Mouse (Mus musculus) limb, embryonic 12.5 days (tissue): Measurements from ENCODE around the gene B3gat1. TPM values are rescaled to one million over a fixed set of nuclear protein-coding genes. Genes with fewer than 3 reads are reported as not detected.

Experiments
- ATAC-seq: fragments of 200-750 bp; cut with Nextera tagmentation; 2 replicates; pipeline ENCODE4 v1.8.0; 2017; ENCODE audit warnings: low read depth, moderate TSS enrichment; ENCODE audit not compliant: insufficient number of reproducible peaks, insufficient read depth, low FRiP score, low TSS enrichment
- H3K27ac ChIP-seq: fragments of 300-500 bp; sonication (generic); 2 replicates; pipeline ENCODE4 v1.5.1; 2016; ENCODE audit warnings: mild to moderate bottlenecking, moderate library complexity
- H3K27me3 ChIP-seq: fragments of 300-500 bp; sonication (generic); 2 replicates; pipeline ENCODE4 v1.6.1; 2016; ENCODE audit warnings: mild to moderate bottlenecking, moderate library complexity
- H3K36me3 ChIP-seq: fragments of 300-500 bp; sonication (generic); 2 replicates; pipeline ENCODE4 v1.6.1; 2016; ENCODE audit warnings: mild to moderate bottlenecking, moderate library complexity
- H3K4me1 ChIP-seq: fragments of 300-500 bp; sonication (generic); replicated peaks from 2 replicates; pipeline ENCODE4 v1.6.1; 2016
- H3K4me2 ChIP-seq: fragments of 300-500 bp; sonication (generic); 2 replicates; pipeline ENCODE4 v1.6.1; 2016; ENCODE audit warnings: mild to moderate bottlenecking, moderate library complexity
- H3K4me3 ChIP-seq: fragments of 300-500 bp; sonication (generic); replicated peaks from 2 replicates; pipeline ENCODE4 v1.5.1; 2016; ENCODE audit warnings: mild to moderate bottlenecking
- H3K9ac ChIP-seq: fragments of 300-500 bp; sonication (generic); replicated peaks from 2 replicates; pipeline ENCODE4 v1.6.1; 2016; ENCODE audit warnings: mild to moderate bottlenecking, moderate library complexity
- H3K9me3 ChIP-seq: fragments of 300-500 bp; sonication (generic); 2 replicates; pipeline ENCODE4 v1.6.1; 2016; ENCODE audit warnings: mild to moderate bottlenecking, moderate library complexity
- WGBS: fragments of 180-500 bp; shearing (Covaris S2); methylation state at CpG from one replicate; pipeline ENCODE4 v1.1.7; 2016; 5-methylcytosine and 5-hydroxymethylcytosine counted together
- polyA plus RNA-seq: library from polyadenylated mRNA; unstranded; fragments of >200 nt; fragmentation: Nextera tagmentation; extraction: Ambion mirVana; gene quantifications from 2 replicates; pipeline ENCODE4 v1.2.1, GENCODE M21; 2016

B3gat1 gene
- polyA plus RNA-seq: 0.24 and 0.29 TPM in 2 replicates

DNA sequence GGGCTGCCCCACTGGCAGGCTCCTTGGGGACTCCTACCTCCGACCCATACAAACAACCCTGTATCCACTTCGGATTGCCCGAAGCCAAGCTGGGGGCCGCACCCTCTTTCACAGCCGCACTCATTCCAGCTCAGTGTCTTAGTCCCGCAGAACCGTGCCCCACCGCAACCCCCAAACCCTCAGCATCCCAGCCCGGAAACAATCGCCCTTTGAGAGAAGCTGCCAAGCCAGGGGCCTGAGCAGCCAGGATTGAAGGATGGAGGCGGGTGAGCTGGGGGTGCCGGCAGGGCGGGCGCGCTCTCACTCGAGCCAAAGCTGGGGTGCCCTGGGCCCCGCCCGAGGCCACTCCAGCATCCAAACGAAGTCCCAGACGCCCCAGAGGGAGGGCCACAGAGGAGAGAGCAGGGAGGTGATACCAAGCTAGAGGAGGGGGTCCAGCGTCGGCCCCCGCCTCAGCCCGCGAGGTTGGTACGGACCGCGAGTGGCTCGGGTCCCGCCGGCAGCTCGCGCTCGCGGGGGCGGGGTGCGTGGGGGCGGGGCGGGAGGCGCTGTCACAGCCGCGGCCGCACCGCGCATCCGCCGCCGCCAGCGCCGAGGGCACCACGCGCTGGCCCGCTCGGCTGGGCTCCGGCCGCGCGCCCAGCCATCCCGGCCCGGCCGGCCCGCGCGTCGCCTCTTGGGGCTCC, at the start of gene B3gat1:
B3gat1 (plus strand) TSS at position 523 of the 686 bp plus-strand sequence.
- peak; percentile 65 for ATAC-seq
- H3K27ac ChIP-seq: no peak within 1 kb of the TSS
- H3K4me3 ChIP-seq: peak within 1 kb of the TSS; percentile 61
- H3K4me2 ChIP-seq: peak within 1 kb of the TSS; percentile 97
- peaks cover 61% of the 10 kb centered on the region for H3K27me3 ChIP-seq
- H3K9me3 ChIP-seq: no peaks in the 10 kb centered on the region
- no peaks in the 10 kb centered on the region for H3K36me3 ChIP-seq
- peak within 1 kb of the TSS; percentile 67 for H3K9ac ChIP-seq
- 1% methylated on average over 48 of the region's 65 CpGs for WGBS
- H3K4me1 ChIP-seq: peaks cover 12% of the 10 kb centered on the region

DNA sequence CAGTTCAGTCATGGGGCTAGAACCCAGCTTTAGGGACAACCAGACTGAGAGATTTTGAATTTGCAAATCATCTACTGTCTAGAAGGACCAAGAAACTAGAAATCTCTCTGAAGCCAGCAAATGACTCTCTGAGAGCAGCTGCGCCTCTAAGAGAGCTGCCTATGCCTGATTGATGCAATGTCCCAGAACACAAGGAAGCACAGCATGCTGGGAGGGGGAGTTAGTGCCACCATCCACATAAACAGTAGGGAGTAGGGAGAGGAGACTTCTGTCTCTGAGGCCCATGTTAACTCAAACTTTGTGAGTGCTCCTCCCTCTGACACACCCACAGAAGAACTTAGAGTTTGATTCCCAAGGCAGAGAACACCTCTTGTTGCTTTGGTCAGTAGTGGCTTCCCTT, 44.4 kb upstream of the B3gat1 start:
- Histone ChIP-seq H3K36me3 (no peaks in the 10 kb centered on the region), H3K27ac (no peak overlapping the region)

DNA sequence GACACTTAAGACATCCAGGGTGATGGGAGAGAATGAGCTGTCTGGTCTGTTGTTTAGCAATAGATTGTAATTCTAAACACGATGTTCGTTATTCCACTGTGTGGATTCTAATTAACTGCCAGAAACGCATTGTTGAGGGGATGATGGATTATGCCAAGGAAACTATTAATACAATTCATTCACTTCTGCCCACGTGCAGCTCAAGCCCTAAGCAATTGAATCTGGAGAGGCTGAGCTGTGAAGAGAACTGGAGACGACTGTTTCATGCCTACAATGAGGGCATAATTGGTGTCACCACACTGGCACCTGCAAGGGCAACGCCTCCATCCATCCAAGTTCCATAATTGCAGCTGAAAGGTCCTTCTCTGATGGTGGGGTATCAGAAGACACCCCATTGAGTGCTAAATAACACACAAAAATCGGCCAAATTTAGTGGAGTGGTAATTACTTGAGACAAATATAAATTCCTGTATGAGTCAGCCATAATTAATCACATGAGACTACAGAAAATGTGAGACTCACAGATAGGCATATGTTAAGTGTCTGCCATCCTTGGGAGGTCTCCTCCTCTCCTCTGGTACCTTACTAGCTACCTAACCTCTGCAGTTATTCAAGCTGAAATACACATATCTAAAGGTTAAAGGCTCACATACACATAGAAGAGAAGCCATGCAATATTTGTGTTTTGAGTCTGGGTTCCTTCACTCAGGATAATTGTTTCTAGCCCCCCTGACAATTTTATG, 43.4 kb upstream of the B3gat1 start:
- H3K4me1 ChIP-seq: no peaks in the 10 kb centered on the region
- WGBS: 67% methylated on average over 7 of the region's 7 CpGs
- no peaks in the 10 kb centered on the region for H3K36me3 ChIP-seq
- H3K27me3 ChIP-seq: no peaks in the 10 kb centered on the region
- H3K9me3 ChIP-seq: no peaks in the 10 kb centered on the region
- H3K9ac ChIP-seq: no peak overlapping the region
- H3K4me3 ChIP-seq: no peak overlapping the region
- no peak overlapping the region for H3K27ac ChIP-seq
- H3K4me2 ChIP-seq: no peak overlapping the region
- ATAC-seq: no peak

More for the DNA sequence above, 44.4 kb upstream of the B3gat1 start:
- H3K27me3 ChIP-seq: no peaks in the 10 kb centered on the region
- H3K4me3 ChIP-seq: no peak overlapping the region
- H3K9ac ChIP-seq: no peak overlapping the region
- no peaks in the 10 kb centered on the region for H3K4me1 ChIP-seq
- ATAC-seq: no peak
- H3K4me2 ChIP-seq: no peak overlapping the region
- no peaks in the 10 kb centered on the region for H3K9me3 ChIP-seq
- 74% methylated on average over 1 of the region's 1 CpGs for WGBS

DNA sequence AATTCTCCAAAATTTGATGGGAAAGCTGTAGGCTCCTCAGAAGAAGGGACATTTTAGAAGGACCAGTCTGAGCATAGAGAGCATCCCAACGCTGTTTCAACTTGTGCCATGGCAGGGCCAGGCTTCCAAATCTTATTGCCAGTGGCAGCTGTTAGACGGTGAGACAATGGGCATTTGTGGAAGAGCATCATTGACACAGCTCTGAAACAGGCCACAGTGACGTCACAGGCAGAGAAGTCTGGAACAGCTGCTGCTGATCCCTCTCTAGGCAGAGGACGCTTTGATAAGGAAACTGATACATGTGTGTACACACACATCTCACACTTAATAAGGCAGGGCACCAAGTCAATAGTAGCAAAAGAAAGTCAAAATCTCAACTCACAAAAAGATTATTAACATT, 40.9 kb upstream of the B3gat1 start:
- Histone ChIP-seq H3K27me3 (no peaks in the 10 kb centered on the region), H3K9ac (no peak overlapping the region), H3K4me2 (no peak overlapping the region), H3K9me3 (no peaks in the 10 kb centered on the region), H3K36me3 (no peaks in the 10 kb centered on the region), H3K4me1 (no peaks in the 10 kb centered on the region), H3K27ac (no peak overlapping the region), H3K4me3 (no peak overlapping the region)
- WGBS: 82% methylated on average over 4 of the region's 4 CpGs
- ATAC-seq: no peak

DNA sequence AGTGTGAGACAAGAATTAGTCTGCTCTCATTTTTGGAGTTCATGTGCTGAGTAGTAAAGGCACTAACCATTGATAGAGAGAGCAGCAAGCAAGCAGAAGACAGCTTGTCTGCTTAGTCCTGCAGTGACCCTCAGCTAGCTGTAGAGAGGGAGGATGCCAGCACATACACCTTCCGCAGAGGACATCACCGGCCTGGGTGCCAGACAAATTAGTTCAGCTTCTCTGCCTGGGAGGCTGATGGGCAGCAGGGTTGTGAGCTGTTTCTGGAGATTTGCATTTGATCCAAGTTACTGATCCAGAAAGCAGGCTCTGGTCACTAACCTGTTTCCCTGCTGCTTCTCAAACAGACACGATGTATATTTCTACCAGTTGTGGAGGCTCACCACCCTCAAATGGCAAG, 38.9 kb upstream of the B3gat1 start:
- WGBS: 87% methylated on average over 3 of the region's 3 CpGs
- Histone ChIP-seq H3K4me2 (no peak overlapping the region), H3K9me3 (no peaks in the 10 kb centered on the region), H3K27ac (no peak overlapping the region), H3K36me3 (no peaks in the 10 kb centered on the region), H3K9ac (no peak overlapping the region), H3K27me3 (no peaks in the 10 kb centered on the region), H3K4me1 (no peaks in the 10 kb centered on the region), H3K4me3 (no peak overlapping the region)
- ATAC-seq: no peak

DNA sequence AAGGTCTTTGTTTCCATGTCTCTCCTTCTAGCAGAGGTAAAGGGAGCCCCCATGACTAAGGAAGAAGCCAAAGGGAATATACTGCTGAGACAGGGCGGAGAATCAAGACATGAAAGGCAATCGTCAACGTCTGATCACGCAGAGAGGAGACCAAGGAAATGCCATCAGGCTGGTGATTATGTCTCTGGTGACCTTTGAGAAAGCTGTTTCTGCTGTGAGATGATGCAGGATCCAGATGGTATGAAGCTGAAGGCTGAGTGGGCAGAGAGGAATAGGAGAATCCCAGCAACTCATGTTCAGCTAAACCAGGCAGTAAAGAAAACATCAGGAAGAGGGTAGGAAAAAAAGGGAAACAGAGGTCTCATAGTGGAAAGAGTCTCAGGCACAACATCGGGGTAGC, 38.4 kb upstream of the B3gat1 start:
- Histone ChIP-seq H3K9me3 (no peaks in the 10 kb centered on the region), H3K4me3 (no peak overlapping the region), H3K36me3 (no peaks in the 10 kb centered on the region), H3K27me3 (no peaks in the 10 kb centered on the region), H3K4me2 (no peak overlapping the region), H3K9ac (no peak overlapping the region), H3K27ac (no peak overlapping the region), H3K4me1 (no peaks in the 10 kb centered on the region)
- WGBS: 80% methylated on average over 5 of the region's 5 CpGs
- no peak for ATAC-seq

DNA sequence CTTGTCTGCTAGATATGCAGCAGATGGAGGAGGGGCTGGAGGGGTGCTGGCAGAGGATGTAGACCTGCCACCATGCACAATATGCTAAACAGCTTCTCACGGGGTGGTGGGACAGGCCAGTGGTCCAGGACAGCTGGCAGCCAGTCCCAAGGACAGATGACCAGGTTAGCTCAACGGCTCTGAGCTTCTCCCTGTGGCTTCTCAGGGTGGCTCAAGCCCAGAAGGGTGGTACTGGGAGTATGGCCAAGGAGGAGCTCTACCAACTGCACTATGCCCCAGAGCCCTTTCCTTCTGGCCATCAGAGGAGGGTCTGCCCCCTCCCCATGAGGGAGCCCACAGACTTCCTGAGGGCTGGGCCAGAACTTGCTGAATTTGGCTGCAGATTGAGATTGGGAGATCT, 35.2 kb upstream of the B3gat1 start:
- no peaks in the 10 kb centered on the region for H3K4me1 ChIP-seq
- WGBS: 82% methylated on average over 2 of the region's 2 CpGs
- H3K36me3 ChIP-seq: no peaks in the 10 kb centered on the region
- no peak for ATAC-seq
- H3K4me2 ChIP-seq: no peak overlapping the region
- no peak overlapping the region for H3K4me3 ChIP-seq
- H3K27ac ChIP-seq: no peak overlapping the region
- no peaks in the 10 kb centered on the region for H3K27me3 ChIP-seq
- H3K9ac ChIP-seq: no peak overlapping the region
- H3K9me3 ChIP-seq: no peaks in the 10 kb centered on the region

DNA sequence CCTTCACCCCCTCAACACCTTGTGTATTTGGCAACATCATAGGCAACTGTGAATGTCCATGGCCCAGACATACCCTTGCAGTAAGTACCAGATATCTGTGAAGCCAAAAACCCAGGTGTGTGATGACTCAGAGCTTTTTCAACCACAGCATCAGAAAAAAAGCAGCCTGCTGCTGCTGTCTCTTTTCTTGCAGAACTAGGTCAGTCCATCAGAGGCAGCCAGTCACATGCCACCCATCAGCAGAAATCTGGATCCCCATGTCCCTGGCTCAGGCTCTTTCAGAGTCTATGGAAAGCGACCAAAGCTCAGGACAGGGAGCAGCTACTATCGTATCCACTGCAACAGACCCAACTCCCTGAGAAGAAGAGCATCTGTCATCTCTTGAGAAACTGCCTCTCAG, 33.2 kb upstream of the B3gat1 start:
- no peaks in the 10 kb centered on the region for H3K9me3 ChIP-seq

DNA sequence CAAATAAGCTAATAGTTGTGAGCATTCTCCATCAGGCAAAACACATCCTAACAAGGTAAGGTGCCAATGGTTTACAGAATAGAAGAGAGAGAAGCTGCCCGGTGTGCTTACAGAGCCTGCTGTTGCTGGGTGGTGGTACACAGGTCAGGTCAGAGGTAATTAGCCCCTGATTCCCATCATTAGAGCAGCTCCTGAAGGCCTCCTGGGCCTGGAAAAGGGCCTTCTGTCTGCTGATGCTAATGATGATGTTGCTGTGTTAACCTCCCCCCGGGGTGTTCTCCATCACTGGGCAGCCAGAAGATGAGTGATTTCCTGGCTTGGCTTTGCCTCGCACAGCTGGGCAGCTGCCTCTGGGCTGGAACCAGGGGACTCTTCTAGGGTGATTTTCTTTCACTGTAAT, 15.1 kb upstream of the B3gat1 start:
- H3K27me3 ChIP-seq: no peaks in the 10 kb centered on the region
- no peak for ATAC-seq
- 50% methylated on average over 3 of the region's 3 CpGs for WGBS
- no peaks in the 10 kb centered on the region for H3K4me1 ChIP-seq
- no peak overlapping the region for H3K27ac ChIP-seq
- no peaks in the 10 kb centered on the region for H3K36me3 ChIP-seq
- no peaks in the 10 kb centered on the region for H3K9me3 ChIP-seq
- no peak overlapping the region for H3K4me2 ChIP-seq
- no peak overlapping the region for H3K9ac ChIP-seq
- H3K4me3 ChIP-seq: no peak overlapping the region

More for the DNA sequence above, 33.2 kb upstream of the B3gat1 start:
- no peak overlapping the region for H3K4me2 ChIP-seq
- no peak overlapping the region for H3K4me3 ChIP-seq
- no peak overlapping the region for H3K9ac ChIP-seq
- H3K27ac ChIP-seq: no peak overlapping the region
- whole genome bisulfite sequencing: 78% methylated on average over 2 of the region's 2 CpGs
- H3K4me1 ChIP-seq: no peaks in the 10 kb centered on the region
- ATAC-seq: no peak
- no peaks in the 10 kb centered on the region for H3K36me3 ChIP-seq
- H3K27me3 ChIP-seq: no peaks in the 10 kb centered on the region

DNA sequence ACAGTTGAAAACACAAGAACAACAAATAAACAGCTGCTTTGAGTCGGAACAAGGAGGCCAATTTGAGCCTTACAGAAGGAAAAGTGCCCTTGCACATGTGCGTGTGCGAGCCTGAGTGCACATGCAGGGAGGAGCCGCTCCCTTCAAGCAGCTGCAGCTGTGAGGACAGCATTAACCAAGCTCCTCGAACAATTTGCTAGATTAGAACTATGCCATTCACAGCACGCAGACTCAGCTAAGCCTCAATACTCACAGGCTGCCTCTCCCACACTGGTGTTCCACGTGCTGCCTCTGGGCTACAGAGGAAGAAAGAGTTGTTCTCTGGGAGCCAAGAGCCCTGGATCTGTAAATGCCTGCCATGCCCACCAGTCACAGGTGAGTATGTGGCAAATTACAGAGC, 11.8 kb upstream of the B3gat1 start:
- Histone ChIP-seq H3K9ac (no peak overlapping the region), H3K4me2 (no peak overlapping the region), H3K4me1 (no peaks in the 10 kb centered on the region), H3K36me3 (no peaks in the 10 kb centered on the region), H3K27ac (no peak overlapping the region), H3K4me3 (no peak overlapping the region), H3K27me3 (no peaks in the 10 kb centered on the region), H3K9me3 (no peaks in the 10 kb centered on the region)
- WGBS: 76% methylated on average over 7 of the region's 7 CpGs
- no peak for ATAC-seq

DNA sequence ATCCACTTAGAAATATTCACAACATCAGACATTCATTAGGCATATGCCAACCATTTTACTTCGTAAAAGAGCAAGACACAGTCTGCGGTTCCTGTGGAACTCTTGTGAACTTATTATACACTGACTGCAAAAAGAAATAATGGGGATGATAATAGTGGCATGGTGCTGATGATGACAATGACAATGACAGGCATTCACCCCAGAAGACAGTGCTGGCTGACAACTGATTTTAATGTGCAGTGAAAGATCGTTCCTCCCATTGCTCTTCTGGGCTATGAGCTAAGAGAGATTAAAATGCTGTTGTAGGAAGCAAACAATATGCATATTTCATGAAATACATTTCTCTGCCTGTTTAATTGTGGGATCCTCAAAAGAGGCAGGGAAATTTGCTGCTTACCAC, 7.8 kb upstream of the B3gat1 start:
- Histone ChIP-seq H3K4me3 (no peak overlapping the region), H3K27me3 (no peaks in the 10 kb centered on the region), H3K9me3 (no peaks in the 10 kb centered on the region), H3K9ac (no peak overlapping the region), H3K4me2 (no peak overlapping the region), H3K36me3 (no peaks in the 10 kb centered on the region), H3K4me1 (no peaks in the 10 kb centered on the region), H3K27ac (no peak overlapping the region)
- WGBS: 86% methylated on average over 3 of the region's 3 CpGs
- no peak for ATAC-seq

DNA sequence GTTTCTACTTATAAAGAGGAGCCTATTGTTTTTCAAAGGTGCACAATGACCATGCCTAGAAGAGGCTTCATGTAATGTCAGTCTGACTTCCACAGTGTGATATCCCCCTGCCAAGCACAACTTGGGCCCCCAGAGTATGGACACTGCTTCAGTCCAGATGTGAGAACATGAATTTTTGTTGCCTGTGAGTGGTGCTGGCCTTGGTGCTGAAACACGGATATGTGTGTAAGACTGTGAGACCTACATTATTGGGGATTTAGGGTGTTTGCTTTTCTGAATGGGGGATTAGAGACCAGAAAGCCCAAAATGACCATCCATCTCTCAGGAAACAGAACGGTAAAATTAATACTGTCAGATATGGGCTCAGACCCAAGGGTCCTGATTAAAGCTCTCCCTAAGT, 6.1 kb upstream of the B3gat1 start:
- no peaks in the 10 kb centered on the region for H3K9me3 ChIP-seq
- H3K9ac ChIP-seq: no peak overlapping the region
- H3K4me3 ChIP-seq: no peak overlapping the region
- 56% methylated on average over 2 of the region's 2 CpGs for WGBS
- ATAC-seq: no peak
- H3K36me3 ChIP-seq: no peaks in the 10 kb centered on the region
- peaks cover 13% of the 10 kb centered on the region for H3K27me3 ChIP-seq
- no peak overlapping the region for H3K4me2 ChIP-seq
- H3K27ac ChIP-seq: no peak overlapping the region
- H3K4me1 ChIP-seq: no peaks in the 10 kb centered on the region
